Mouse (Mus musculus) heart, postnatal 10 days (tissue): ENCODE data around the gene Olfr1434. TPM values are rescaled to one million over a fixed set of nuclear protein-coding genes. Genes with fewer than 3 reads are reported as not detected.
"Not testable (repeated sequence)": the region's sequence is repeated elsewhere in the genome, so short reads cannot be mapped to it uniquely, and the experiment has no call there.

Experiments used
- DNase-seq, 2 experiments: peaks; one replicate each; pipeline ENCODE4 v3.0.0; 2021
- intact Hi-C: fragments of 180-260 bp; cut with DNase I; formaldehyde crosslinking; loops from one replicate; pipeline ENCODE4 v1.15.1; 2025
- total RNA-seq, 2 experiments: library from RNA; stranded (reverse); gene quantifications; 2 replicates each; pipeline ENCODE4 v1.2.3; 2021

Gene Olfr1434
- total RNA-seq, result not detected

GRCm38 (mm10) chr19:12279554-12279953, at the start of gene Olfr1434:
TSS of gene Olfr1434 (plus strand) at chr19:12279854.
- DNase-seq, result no peak
- intact Hi-C loops, result no loop called here

GRCm38 (mm10) chr19:12232496-12232895, 47.2 kb upstream of the Olfr1434 start, which contains the start of gene Olfr1432:
TSS of gene Olfr1432 (minus strand) at chr19:12232596.
- intact Hi-C loops, result loop anchor here (10.0 kb wide), 1 partner anchor 58 kb away; the partner anchor contains the start of gene Olfr1555-ps1
- not testable (repeated sequence) for DNase-seq

- intact Hi-C loops, result no loop called here
- DNase-seq, result no peak
Measured at GRCm38 (mm10) chr19:12241559-12241958, 38.1 kb upstream of the Olfr1434 start, which contains the start of gene Olfr262. TSS of gene Olfr262 (minus strand) at chr19:12241659.

DNA sequence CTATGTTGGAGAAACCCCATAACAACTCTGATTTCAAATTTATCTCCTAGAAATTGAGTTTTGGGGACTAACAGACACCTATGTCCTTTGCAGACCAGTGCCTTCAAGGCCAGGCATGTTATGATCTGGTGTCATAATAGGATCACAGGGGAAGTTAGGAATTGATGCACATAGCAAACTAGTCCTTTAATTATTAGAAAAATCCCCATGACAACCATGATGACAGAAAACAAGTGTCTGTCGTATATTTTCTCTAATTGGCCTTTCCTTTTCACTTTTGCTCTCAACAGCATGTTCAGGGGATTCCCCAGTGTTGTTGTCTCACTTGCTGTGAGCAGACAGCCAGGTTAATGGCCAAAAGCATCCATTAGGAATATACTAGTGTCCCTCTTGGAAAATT, 18.9 kb upstream of the Olfr1434 start, which contains the start of gene Olfr235:
Gene Olfr235, plus strand, starts transcription at position 301 of the 400 bp plus-strand sequence.
- no peak for DNase-seq
- intact Hi-C loops, result no loop called here

GRCm38 (mm10) chr19:12292979-12293378, 13.3 kb downstream of the Olfr1434 start:
- DNase-seq, result no peak

DNA sequence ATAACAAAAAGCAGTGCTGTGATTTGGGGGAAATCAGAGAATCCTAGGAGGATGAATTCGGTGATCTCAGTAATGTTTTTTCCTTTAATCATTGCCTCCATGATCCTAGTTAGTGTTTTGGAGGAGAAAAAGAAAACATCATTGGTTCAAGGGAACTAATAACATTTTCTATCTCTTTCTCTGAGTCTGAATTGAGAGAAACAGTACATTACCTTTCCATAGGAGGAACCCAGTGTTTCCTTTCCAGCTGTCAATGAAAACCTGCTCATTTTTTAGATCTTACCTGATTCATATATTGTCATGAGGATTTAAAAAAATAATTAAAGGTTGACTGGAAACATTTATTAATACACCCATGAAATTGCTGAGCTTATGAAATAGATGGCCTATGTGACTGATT, 19.4 kb downstream of the Olfr1434 start, which contains the start of gene Olfr1436:
Gene Olfr1436, minus strand, starts transcription at position 101 of the 400 bp plus-strand sequence.
- intact Hi-C loops, DNase-seq: not testable (repeated sequence)

More at GRCm38 (mm10) chr19:12292979-12293378, 13.3 kb downstream of the Olfr1434 start:
- intact Hi-C loops, result no loop called here

DNA sequence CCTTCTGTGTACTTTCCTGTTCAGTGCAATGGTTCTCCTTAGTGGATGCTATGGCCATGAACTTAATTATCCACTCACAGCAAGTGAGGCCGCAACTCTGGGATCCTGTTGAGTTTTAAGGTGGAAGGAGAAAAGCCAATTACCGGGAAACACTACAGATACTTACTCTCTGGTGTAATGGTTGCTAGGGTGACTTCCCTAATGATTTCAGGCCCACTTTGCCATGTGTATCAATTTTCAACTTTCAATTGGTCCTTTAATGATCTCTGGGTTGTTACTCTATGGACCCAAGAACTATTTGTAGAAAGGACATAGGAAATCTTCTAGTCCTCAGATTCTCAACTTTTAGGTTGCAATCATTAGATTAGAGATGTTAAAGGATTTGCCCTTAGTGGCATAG, 45.3 kb downstream of the Olfr1434 start, which contains the start of gene Olfr1437:
Gene Olfr1437, minus strand, starts transcription at position 101 of the 400 bp plus-strand sequence.
- no peak for DNase-seq
- intact Hi-C loops, result no loop called here

Other genes with a start within 250 kb of the Olfr1434 start
- not detected for gene Olfr1423, start 238.5 kb upstream of the Olfr1434 start, total RNA-seq
- not detected for gene Olfr1424, start 217.2 kb upstream of the Olfr1434 start, total RNA-seq
- not detected for gene Olfr1425, start 202.1 kb upstream of the Olfr1434 start, total RNA-seq
- not detected for gene Olfr1426, start 187.8 kb upstream of the Olfr1434 start, total RNA-seq
- gene Olfr1427, start 176.5 kb upstream of the Olfr1434 start, total RNA-seq, result not detected
- gene Olfr1428, start 164.0 kb upstream of the Olfr1434 start, total RNA-seq, result not detected
- gene Olfr76, start 156.7 kb upstream of the Olfr1434 start, total RNA-seq, result not detected
- not detected for gene Olfr1555-ps1, start 109.7 kb upstream of the Olfr1434 start, total RNA-seq
- gene Olfr1431, start 79.2 kb upstream of the Olfr1434 start, total RNA-seq, result not detected
- gene Olfr1432, start 47.3 kb upstream of the Olfr1434 start, total RNA-seq, result not detected
- not detected for gene Olfr262, start 38.2 kb upstream of the Olfr1434 start, total RNA-seq
- not detected for gene Olfr235, start 18.8 kb upstream of the Olfr1434 start, total RNA-seq
- not detected for gene Olfr1436, start 19.3 kb downstream of the Olfr1434 start, total RNA-seq
- gene Olfr1437, start 45.2 kb downstream of the Olfr1434 start, total RNA-seq, result not detected
- gene Olfr1438-ps1, start 56.1 kb downstream of the Olfr1434 start, total RNA-seq, result not detected
- gene Olfr1440, start 107.4 kb downstream of the Olfr1434 start, total RNA-seq, result not detected
- gene Olfr1441, start 137.6 kb downstream of the Olfr1434 start, total RNA-seq, result not detected
- gene Pfpl, start 148.1 kb downstream of the Olfr1434 start, total RNA-seq, result not detected
- gene Mpeg1, start 180.9 kb downstream of the Olfr1434 start, total RNA-seq, result 1 to 10 TPM; 4.8 to 5.3 TPM
- gene Dtx4, start 221.6 kb downstream of the Olfr1434 start, total RNA-seq, result 10 to 100 TPM in 1 of 2 experiments, 1 to 10 TPM in 1; 9.6 to 10.7 TPM